Mouse (Mus musculus): Measurements from ENCODE around the gene Tmem120b.

Tmem120b gene

GRCm38 (mm10) chr5:123128426-123129169, 60.4 kb downstream of the Tmem120b start:
- DNase-seq (ENCODE audit: inconsistent ontology term), result no peak

- no peak for DNase-seq (ENCODE audit: inconsistent ontology term)
These were observed 61.0 kb downstream of the Tmem120b start for GRCm38 (mm10) chr5:123129170-123129757.

- no peak for DNase-seq (ENCODE audit: inconsistent ontology term)
These were observed 62.0 kb downstream of the Tmem120b start for GRCm38 (mm10) chr5:123130030-123130813.

- DNase-seq (ENCODE audit: inconsistent ontology term), result no peak
These were observed 62.6 kb downstream of the Tmem120b start for GRCm38 (mm10) chr5:123130814-123131148.

- DNase-seq (ENCODE audit: inconsistent ontology term), result peak; percentile 88
These were observed 64.3 kb downstream of the Tmem120b start, which contains the start of gene Rhof for GRCm38 (mm10) chr5:123132308-123133071. Gene Rhof, minus strand, starts transcription at chr5:123132692.

GRCm38 (mm10) chr5:123133083-123133783, 65.0 kb downstream of the Tmem120b start:
- peak; percentile 89 for DNase-seq (ENCODE audit: inconsistent ontology term)

- DNase-seq (ENCODE audit: inconsistent ontology term), result no peak
These were observed 65.5 kb downstream of the Tmem120b start for GRCm38 (mm10) chr5:123133784-123134143.

GRCm38 (mm10) chr5:123134186-123134874, 66.1 kb downstream of the Tmem120b start:
- DNase-seq (ENCODE audit: inconsistent ontology term), result peak; percentile 87

GRCm38 (mm10) chr5:123134875-123135382, 66.7 kb downstream of the Tmem120b start:
- no peak for DNase-seq (ENCODE audit: inconsistent ontology term)

- DNase-seq (ENCODE audit: inconsistent ontology term), result peak; percentile 85
These were observed 67.5 kb downstream of the Tmem120b start for GRCm38 (mm10) chr5:123135471-123136360.

GRCm38 (mm10) chr5:123136361-123137043, 68.3 kb downstream of the Tmem120b start:
- peak; percentile 89 for DNase-seq (ENCODE audit: inconsistent ontology term)

- DNase-seq (ENCODE audit: inconsistent ontology term), result peak; percentile 90
These were observed 69.1 kb downstream of the Tmem120b start for GRCm38 (mm10) chr5:123137044-123137909.

- no peak for DNase-seq (ENCODE audit: inconsistent ontology term)
These were observed 69.7 kb downstream of the Tmem120b start for GRCm38 (mm10) chr5:123137910-123138229.

GRCm38 (mm10) chr5:123138230-123138911, 70.2 kb downstream of the Tmem120b start:
- peak; percentile 98 for DNase-seq (ENCODE audit: inconsistent ontology term)

GRCm38 (mm10) chr5:123138953-123139721, 70.9 kb downstream of the Tmem120b start:
- DNase-seq (ENCODE audit: inconsistent ontology term), result peak; percentile 87
